Mouse (Mus musculus) kidney, adult 8-10 months (tissue): Measurements from ENCODE around the gene Mblac1.

Experiments
- DNase-seq, 2 experiments: peaks; one replicate each; pipeline ENCODE4 v3.0.0; 2022

Gene Mblac1

GRCm38 (mm10) chr5:138193771-138194727 is at the start of gene Mblac1:
Mblac1 (plus strand) TSS chr5:138194314.
- peak; percentile 87 to 88 for DNase-seq

GRCm38 (mm10) chr5:138154390-138154789 is 39.7 kb upstream of the Mblac1 start:
- DNase-seq, result no peak

- DNase-seq, result peak; percentile 93 to 96
These were observed 38.6 kb upstream of the Mblac1 start, which contains the start of gene Zfp113 for GRCm38 (mm10) chr5:138155443-138155976. Zfp113 (minus strand) TSS chr5:138155744.

- no peak for DNase-seq
These were observed 33.8 kb upstream of the Mblac1 start for GRCm38 (mm10) chr5:138160224-138160762.

GRCm38 (mm10) chr5:138160842-138161665 is 33.1 kb upstream of the Mblac1 start, which contains the start of gene Cops6:
Cops6 (plus strand) TSS chr5:138161071.
- peak; percentile 91 to 93 for DNase-seq

- DNase-seq, result no peak
These were observed 31.1 kb upstream of the Mblac1 start for GRCm38 (mm10) chr5:138163046-138163445.

- no peak for DNase-seq
These were observed 30.5 kb upstream of the Mblac1 start for GRCm38 (mm10) chr5:138163610-138164009.

GRCm38 (mm10) chr5:138165594-138165993 is 28.5 kb upstream of the Mblac1 start:
- DNase-seq, result no peak

- DNase-seq, result peak; percentile 97 to 98
These were observed 23.1 kb upstream of the Mblac1 start for GRCm38 (mm10) chr5:138170936-138171561.

- peak; percentile 98 to 99 for DNase-seq
These were observed 22.2 kb upstream of the Mblac1 start, which contains the start of the genes Ap4m1 and Mcm7 for GRCm38 (mm10) chr5:138171695-138172491. Ap4m1 (plus strand) TSS chr5:138172002. Mcm7 (minus strand) TSS chr5:138172422.

- no peak for DNase-seq
These were observed 20.9 kb upstream of the Mblac1 start for GRCm38 (mm10) chr5:138173217-138173616.

GRCm38 (mm10) chr5:138186950-138187638 is 7.0 kb upstream of the Mblac1 start, which contains the start of the genes Taf6 and Cnpy4:
Taf6 (minus strand) TSS chr5:138187451.
Cnpy4 (plus strand) TSS chr5:138187485.
- DNase-seq, result peak; percentile 83 to 86

GRCm38 (mm10) chr5:138187661-138188306 is 6.3 kb upstream of the Mblac1 start:
- DNase-seq, result peak; percentile 77 to 79

GRCm38 (mm10) chr5:138194755-138195345 is 736 bp downstream of the Mblac1 start:
- DNase-seq, result no peak

- DNase-seq, result no peak
These were observed 1.3 kb downstream of the Mblac1 start for GRCm38 (mm10) chr5:138195463-138195862.

GRCm38 (mm10) chr5:138199576-138199975 is 5.5 kb downstream of the Mblac1 start:
- no peak for DNase-seq

GRCm38 (mm10) chr5:138202086-138202485 is 8.0 kb downstream of the Mblac1 start:
- DNase-seq, result no peak

- no peak for DNase-seq
These were observed 13.1 kb downstream of the Mblac1 start for GRCm38 (mm10) chr5:138207253-138207652.

- no peak for DNase-seq
These were observed 13.8 kb downstream of the Mblac1 start for GRCm38 (mm10) chr5:138207873-138208272.
